Comparison of ENCODE assay signal across 14 mouse cellular contexts in the genomic region with DNA sequence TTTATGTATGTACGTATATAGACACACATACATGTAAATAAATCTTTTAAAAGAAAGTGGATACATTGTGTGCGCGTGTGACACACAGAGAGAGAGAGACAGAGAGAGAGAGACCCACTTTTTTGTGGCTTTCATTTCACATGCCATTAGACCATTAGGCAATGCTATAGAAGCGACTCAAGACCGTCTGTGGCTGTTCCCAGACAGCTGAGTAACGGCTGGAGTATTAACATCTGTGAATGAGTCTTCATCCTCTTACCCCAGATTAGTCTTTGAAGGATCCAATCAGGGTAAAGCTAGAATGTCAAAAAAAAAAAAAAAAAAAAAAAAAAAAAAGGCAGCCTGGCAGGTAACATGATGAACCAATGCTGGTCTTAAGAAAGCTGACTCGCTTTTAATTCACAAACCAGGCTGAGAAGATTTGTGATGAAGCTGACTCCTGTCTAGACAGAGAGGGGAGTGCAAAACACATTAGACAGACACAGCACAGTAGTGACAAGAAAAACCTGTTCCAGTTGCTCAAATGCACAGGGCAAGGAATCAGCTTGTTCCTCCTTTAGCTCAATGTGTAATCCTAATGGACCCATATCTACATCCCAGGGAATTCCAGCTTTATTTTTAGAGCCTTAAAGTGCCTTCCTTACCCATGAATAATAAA.
DNase-seq lines count a peak whose midpoint lies in the region; ATAC-seq and TF ChIP-seq lines count a peak whose summit lies in the region.
"Had no signal": no experiment of that assay in that cellular context is flagged by ENCODE, and none has a peak within 500 bp of the region (broad histone marks: within the 10 kb centered on the region; RNA-seq: fewer than 3 reads in every experiment).

No protein-coding gene starts in this region.

- no peak for DNase-seq in heart, postnatal 0 days (ENCODE audit: low spot score)
- DNase-seq in heart, postnatal 4 days, result no peak
- peak; percentile 87 for DNase-seq in lung, postnatal 0 days (ENCODE audit: low spot score)
- DNase-seq in lung, postnatal 36 days, result no peak
- no peak for DNase-seq in stomach, postnatal 0 days (ENCODE audit: low spot score)
- DNase-seq: cerebellum, adult 18-20 months; liver, postnatal 0 days; thymus, postnatal 14 days had no signal

- 74% methylated on average over 7 of the region's 7 CpGs for WGBS in heart, postnatal 0 days
- 65% methylated on average over 7 of the region's 7 CpGs for WGBS in lung, postnatal 0 days
- 64% methylated on average over 7 of the region's 7 CpGs for WGBS in stomach, postnatal 0 days
- 75% methylated on average over 7 of the region's 7 CpGs for WGBS in forebrain, embryonic 15.5 days

- 0 out of 2 replicates have a peak, but pooled peaks cover 3% of the 10 kb centered on the region for H3K9me3 ChIP-seq in heart, postnatal 0 days (replicated peaks; ENCODE audit: control insufficient read depth, low read length)
- no peaks in the 10 kb centered on the region for H3K9me3 ChIP-seq in lung, postnatal 0 days (ENCODE audit: low read length)
- no peaks in the 10 kb centered on the region for H3K9me3 ChIP-seq in stomach, postnatal 0 days (ENCODE audit: control insufficient read depth, low read length)
- H3K9me3 ChIP-seq in forebrain, embryonic 15.5 days, result no peaks in the 10 kb centered on the region
- H3K9me3 ChIP-seq: limb, embryonic 13.5 days had no signal

- H3K4me1 ChIP-seq in heart, postnatal 0 days (ENCODE audit: control insufficient read depth, insufficient read depth), result peaks cover 14% of the 10 kb centered on the region
- H3K4me1 ChIP-seq in lung, postnatal 0 days (ENCODE audit: insufficient read depth, low read depth, low read length), result no peaks in the 10 kb centered on the region
- peaks cover 14% of the 10 kb centered on the region for H3K4me1 ChIP-seq in embryonic fibroblast, embryonic 13.5 days (ENCODE audit: control insufficient read depth, insufficient read depth, low read length)
- H3K4me1 ChIP-seq in stomach, postnatal 0 days (replicated peaks; ENCODE audit: control insufficient read depth, insufficient read depth), result no peaks in the 10 kb centered on the region
- peaks cover 5% of the 10 kb centered on the region; the same call in 1 of the 2 replicates for H3K4me1 ChIP-seq in forebrain, embryonic 15.5 days

- peaks cover 48% of the 10 kb centered on the region for H3K36me3 ChIP-seq in heart, postnatal 0 days (replicated peaks; ENCODE audit: control insufficient read depth, insufficient read depth, low read length)
- H3K36me3 ChIP-seq in lung, postnatal 0 days (ENCODE audit: insufficient read depth, low read length), result no peaks in the 10 kb centered on the region
- H3K36me3 ChIP-seq in stomach, postnatal 0 days (ENCODE audit: control insufficient read depth, insufficient read depth, low read length), result no peaks in the 10 kb centered on the region
- H3K36me3 ChIP-seq in forebrain, embryonic 15.5 days, result no peaks in the 10 kb centered on the region

- H3K9ac ChIP-seq in heart, postnatal 0 days (replicated peaks; ENCODE audit: low read depth, low read length), result no peak overlapping the region
- no peak overlapping the region for H3K9ac ChIP-seq in lung, postnatal 0 days (replicated peaks; ENCODE audit: low read depth)
- no peak overlapping the region for H3K9ac ChIP-seq in stomach, postnatal 0 days (ENCODE audit: low read length)
- H3K9ac ChIP-seq in forebrain, embryonic 15.5 days (replicated peaks), result no peak overlapping the region
- H3K9ac ChIP-seq: limb, embryonic 13.5 days; liver, postnatal 0 days had no signal

- H3K27ac ChIP-seq in heart, postnatal 0 days (ENCODE audit: low read depth), result peak overlapping the region; percentile 44
- 0 out of 2 replicates have a peak overlapping the region, but pooled peaks have one; percentile 51 for H3K27ac ChIP-seq in lung, postnatal 0 days (ENCODE audit: low read length)
- H3K27ac ChIP-seq in embryonic fibroblast, embryonic 13.5 days (ENCODE audit: insufficient read depth, low read length), result peak overlapping the region; percentile 97
- H3K27ac ChIP-seq in stomach, postnatal 0 days (replicated peaks), result no peak overlapping the region
- H3K27ac ChIP-seq in forebrain, embryonic 15.5 days (replicated peaks), result no peak overlapping the region
- H3K27ac ChIP-seq: hindbrain, postnatal 0 days; limb, embryonic 13.5 days; midbrain, embryonic 10.5 days had no signal

- ATAC-seq in heart, postnatal 0 days (ENCODE audit: insufficient read depth, low read depth), result no peak; the same call in 1 of the 2 replicates
- peak; percentile 87 for ATAC-seq in lung, postnatal 0 days
- ATAC-seq in stomach, postnatal 0 days (ENCODE audit: low FRiP score, low TSS enrichment), result 0 out of 2 replicates have a peak, but pooled peaks have one; percentile 24
- ATAC-seq in forebrain, embryonic 15.5 days (replicated peaks), result no peak
- ATAC-seq: hindbrain, postnatal 0 days; liver, postnatal 0 days had no signal

- H3K4me2 ChIP-seq in heart, postnatal 0 days (ENCODE audit: low read depth, low read length), result no peak overlapping the region
- no peak overlapping the region for H3K4me2 ChIP-seq in lung, postnatal 0 days (replicated peaks; ENCODE audit: low read depth, low read length)
- H3K4me2 ChIP-seq in stomach, postnatal 0 days (replicated peaks; ENCODE audit: low read depth), result no peak overlapping the region
- no peak overlapping the region for H3K4me2 ChIP-seq in forebrain, embryonic 15.5 days (replicated peaks)
- H3K4me2 ChIP-seq: limb, embryonic 13.5 days had no signal

- TF ChIP-seq EP300 in heart, postnatal 0 days (IDR thresholded peaks at IDR 0.05; ENCODE audit: low read depth), result no peak
- TF ChIP-seq EP300 in lung, postnatal 0 days (IDR thresholded peaks at IDR 0.05), result peak; percentile 54
- TF ChIP-seq EP300 in stomach, postnatal 0 days (optimal IDR thresholded peaks at IDR 0.05), result no peak

- no peak for TF ChIP-seq POLR2A in embryonic fibroblast, embryonic 13.5 days (IDR thresholded peaks at IDR 0.05; ENCODE audit: low read depth, low read length)

- no peak overlapping the region for H3K4me3 ChIP-seq in heart, postnatal 0 days (ENCODE audit: low read depth, low read length)
- H3K4me3 ChIP-seq in lung, postnatal 0 days (ENCODE audit: low read depth, low read length), result no peak overlapping the region
- no peak overlapping the region for H3K4me3 ChIP-seq in embryonic fibroblast, embryonic 13.5 days (ENCODE audit: insufficient read depth, low read length)
- H3K4me3 ChIP-seq in stomach, postnatal 0 days (ENCODE audit: low read depth, low read length), result no peak overlapping the region
- no peak overlapping the region for H3K4me3 ChIP-seq in forebrain, embryonic 15.5 days
- H3K4me3 ChIP-seq: erythroblast, embryonic 14.5 days; limb, embryonic 13.5 days; midbrain, embryonic 10.5 days had no signal

- no peak for TF ChIP-seq CTCF in heart, postnatal 0 days (IDR thresholded peaks at IDR 0.05; ENCODE audit: low read depth)
- TF ChIP-seq CTCF in lung, postnatal 0 days (IDR thresholded peaks at IDR 0.05), result no peak
- no peak for TF ChIP-seq CTCF in embryonic fibroblast, embryonic 13.5 days (IDR thresholded peaks at IDR 0.05; ENCODE audit: borderline replicate concordance, insufficient read depth, low read length)
- no peak for TF ChIP-seq CTCF in stomach, postnatal 0 days (IDR thresholded peaks at IDR 0.05; ENCODE audit: low read depth)

- no peaks in the 10 kb centered on the region for H3K27me3 ChIP-seq in heart, postnatal 0 days (ENCODE audit: control insufficient read depth, insufficient read depth, low read length)
- no peaks in the 10 kb centered on the region for H3K27me3 ChIP-seq in lung, postnatal 0 days (replicated peaks; ENCODE audit: insufficient read depth, low read length)
- no peaks in the 10 kb centered on the region for H3K27me3 ChIP-seq in stomach, postnatal 0 days (ENCODE audit: control insufficient read depth, insufficient read depth, low read length)
- no peaks in the 10 kb centered on the region for H3K27me3 ChIP-seq in forebrain, embryonic 15.5 days
- H3K27me3 ChIP-seq: limb, embryonic 13.5 days had no signal

Comparison
In these comparisons a context has a peak if more than half of its experiments do, and no peak if none do; other contexts are left out.
1. ATAC-seq: peak in lung, postnatal 0 days (single experiment) and stomach, postnatal 0 days (single experiment); none in heart, postnatal 0 days (single experiment) and forebrain, embryonic 15.5 days (single experiment).
2. H3K27ac ChIP-seq: peak in heart, postnatal 0 days (single experiment), lung, postnatal 0 days (single experiment) and embryonic fibroblast, embryonic 13.5 days (single experiment); none in stomach, postnatal 0 days (single experiment) and forebrain, embryonic 15.5 days (single experiment).